Mouse (Mus musculus) ES-CJ7 (cell line): Measurements from ENCODE around the gene Brd3.

ENCODE experiments used
- DNase-seq: peaks from one replicate; pipeline ENCODE4 v3.0.0; 2011; ENCODE audit warnings: low read depth, low spot score

The Brd3 gene

DNA sequence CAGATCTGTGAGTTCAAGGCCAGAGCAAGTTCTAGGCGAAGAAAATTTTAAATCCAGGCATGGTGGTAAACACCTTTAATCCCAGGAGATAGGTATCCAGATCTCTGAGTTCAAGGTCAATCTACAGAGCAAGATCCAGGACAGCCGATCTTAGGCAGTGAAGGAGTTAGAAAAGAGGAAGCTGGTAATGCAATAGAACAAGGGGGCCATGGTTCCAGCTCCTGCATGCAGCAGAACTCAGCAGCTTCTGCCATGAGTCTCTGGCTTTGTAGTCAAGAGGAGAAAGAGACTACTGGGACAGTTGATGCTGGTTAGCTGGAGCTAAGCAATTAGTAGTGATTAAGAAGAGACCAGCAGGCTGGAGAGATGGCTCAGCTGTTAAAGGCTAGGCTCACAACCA lies 105.9 kb downstream of the Brd3 start:
- no peak for DNase-seq

DNA sequence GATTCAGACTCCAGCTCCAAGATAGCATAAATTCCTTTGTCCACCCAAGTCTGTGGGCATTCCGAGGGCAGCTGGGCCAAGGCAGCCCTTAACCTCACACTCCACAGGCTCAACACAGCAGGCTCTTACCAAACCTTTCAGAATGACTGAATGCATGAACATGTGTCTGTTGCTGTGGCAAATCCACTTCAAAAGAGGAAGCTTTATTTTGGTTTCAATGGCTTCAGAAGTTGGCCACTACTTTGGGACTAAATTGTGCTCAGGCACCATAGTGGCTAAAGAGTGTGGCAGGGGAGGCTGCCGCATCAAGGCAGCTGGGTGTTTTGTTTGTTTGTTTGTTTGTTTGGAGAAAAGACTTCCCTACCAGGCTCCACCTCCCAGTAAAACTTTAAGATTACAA lies 107.4 kb downstream of the Brd3 start:
- DNase-seq, result no peak

DNA sequence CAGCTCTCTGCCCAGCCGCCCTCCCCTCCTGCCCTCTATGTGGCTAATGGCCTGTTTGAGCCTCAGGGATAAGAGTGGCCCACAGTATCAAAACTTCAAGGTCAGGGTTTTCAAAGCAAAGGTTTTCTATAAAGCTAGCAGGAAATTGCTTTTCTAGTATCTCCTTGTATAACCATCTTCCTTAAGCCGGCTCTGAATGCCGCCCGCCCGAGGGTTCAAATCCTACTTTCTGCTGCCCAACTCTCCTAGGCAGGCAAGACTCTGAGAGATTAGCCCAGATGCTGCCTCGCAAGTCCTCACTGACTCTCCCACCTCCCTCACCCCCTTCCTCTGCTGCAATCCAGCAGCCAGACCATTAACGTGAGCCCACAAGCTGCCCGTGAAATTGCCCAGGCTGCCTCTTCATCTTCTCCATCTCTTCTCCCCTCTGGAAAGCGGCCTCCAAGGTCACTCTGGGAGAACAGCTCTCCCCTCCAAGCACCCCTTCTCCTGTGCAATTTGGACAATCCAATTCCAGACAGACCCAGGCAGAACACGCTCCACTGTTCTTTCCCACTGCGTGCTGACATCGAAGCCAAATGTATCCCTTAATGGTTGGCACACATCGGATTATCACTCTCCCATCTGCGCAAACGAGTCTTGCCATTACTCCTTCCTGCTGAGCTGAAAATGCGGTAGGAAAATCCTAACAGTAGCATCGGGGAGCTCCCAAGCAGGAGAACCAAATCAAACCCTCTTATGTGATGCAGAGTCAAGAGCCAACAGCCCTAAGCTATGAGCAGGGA lies 110.6 kb downstream of the Brd3 start:
- DNase-seq, result no peak
